Mouse (Mus musculus): ENCODE data around the gene Tspan9. TPM values are rescaled to one million over a fixed set of nuclear protein-coding genes. Genes with fewer than 3 reads are reported as not detected.
A peak's percentile ranks its signal among the peaks of the same experiment; 100 is the strongest.

Tspan9 gene
- polyA plus RNA-seq, 1 experiment from 2014 or later, result 69.7 TPM

DNA sequence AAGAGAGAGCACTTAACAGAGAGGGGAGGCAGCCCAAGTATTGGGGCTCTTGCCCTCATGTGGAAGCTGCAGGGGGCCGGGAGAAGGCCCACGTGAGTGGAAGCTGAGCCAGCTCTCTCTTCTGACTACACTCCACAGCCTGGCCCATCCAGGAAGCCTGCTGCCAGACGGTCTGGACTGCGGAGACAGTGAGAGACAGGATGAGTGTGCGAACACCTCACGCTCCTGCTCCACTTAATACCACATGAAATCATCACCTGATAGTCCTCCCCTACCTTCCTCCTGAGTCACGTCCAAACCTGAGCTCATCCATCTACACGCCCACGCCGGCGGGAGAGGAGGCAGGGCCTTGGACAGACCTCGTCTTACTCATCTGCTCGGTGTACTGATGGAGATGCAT is 81.2 kb downstream of the Tspan9 start:
- H3K27me3 ChIP-seq (replicated peaks; ENCODE audit: low read depth, poor library complexity, severe bottlenecking), result no peaks in the 10 kb centered on the region
- peaks cover 53% of the 10 kb centered on the region for H3K4me1 ChIP-seq
- DNase-seq (ENCODE audit: low spot score), result no peak
- 93% methylated on average over 13 of the region's 13 CpGs for WGBS
- H3K9me3 ChIP-seq, result no peaks in the 10 kb centered on the region
- no peak overlapping the region for H3K27ac ChIP-seq (replicated peaks)
- no peak overlapping the region for H3K4me3 ChIP-seq
- peaks cover 13% of the 10 kb centered on the region; the same call in 1 of the 2 replicates for H3K36me3 ChIP-seq (replicated peaks)

DNA sequence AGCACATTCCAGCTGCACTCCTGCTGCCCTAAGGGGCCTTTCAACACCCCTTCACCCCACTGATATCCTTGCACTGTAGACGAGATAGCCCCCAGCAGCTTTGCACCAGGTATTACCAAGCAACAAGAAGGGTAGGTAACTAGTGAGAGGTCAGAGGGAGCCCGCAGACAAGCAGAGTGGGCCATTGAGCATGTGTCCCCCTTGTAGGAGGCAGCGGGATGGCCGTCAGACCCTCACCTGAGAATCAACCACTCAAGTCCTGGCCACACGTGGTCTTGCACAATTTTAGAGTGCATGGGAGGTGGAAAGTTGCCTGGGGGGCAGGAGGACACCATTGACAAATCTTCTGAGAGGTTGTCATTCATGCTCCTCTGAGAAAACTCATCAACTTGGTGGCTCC is 82.1 kb downstream of the Tspan9 start:
- no peak overlapping the region for H3K27ac ChIP-seq (replicated peaks)
- H3K4me1 ChIP-seq, result peaks cover 44% of the 10 kb centered on the region
- peaks cover 13% of the 10 kb centered on the region; the same call in 1 of the 2 replicates for H3K36me3 ChIP-seq (replicated peaks)
- no peaks in the 10 kb centered on the region for H3K27me3 ChIP-seq (replicated peaks; ENCODE audit: low read depth, poor library complexity, severe bottlenecking)
- WGBS, result 87% methylated on average over 5 of the region's 5 CpGs
- DNase-seq (ENCODE audit: low spot score), result no peak
- no peaks in the 10 kb centered on the region for H3K9me3 ChIP-seq
- no peak overlapping the region for H3K4me3 ChIP-seq

DNA sequence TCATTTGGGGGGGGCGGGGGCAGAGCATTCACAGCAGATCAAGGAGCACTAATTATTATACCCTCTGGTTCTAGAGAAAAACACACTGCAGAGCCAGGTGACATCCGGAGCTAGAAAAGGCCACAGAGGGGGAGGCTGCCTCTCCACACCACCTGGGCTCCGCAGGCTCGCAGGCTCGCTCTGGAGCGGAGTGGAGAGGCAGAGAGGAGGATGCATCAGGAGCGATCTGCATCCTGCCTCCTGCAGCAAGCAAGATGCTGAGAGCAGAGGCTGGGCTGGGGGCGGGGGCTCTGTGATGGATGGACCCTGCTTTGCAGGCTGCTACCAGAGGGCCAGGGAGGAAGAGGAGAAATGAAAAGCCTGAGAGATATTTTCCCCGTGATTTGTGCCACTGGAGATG is 84.8 kb downstream of the Tspan9 start:
- H3K27ac ChIP-seq (replicated peaks), result no peak overlapping the region; the same call in 1 of the 2 replicates
- H3K9me3 ChIP-seq, result no peaks in the 10 kb centered on the region
- no peaks in the 10 kb centered on the region for H3K27me3 ChIP-seq (replicated peaks; ENCODE audit: low read depth, poor library complexity, severe bottlenecking)
- H3K36me3 ChIP-seq (replicated peaks), result peaks cover 13% of the 10 kb centered on the region; the same call in 1 of the 2 replicates
- no peak overlapping the region; the same call in 1 of the 2 replicates for H3K4me3 ChIP-seq
- DNase-seq (ENCODE audit: low spot score), result no peak
- 38% methylated on average over 9 of the region's 9 CpGs for WGBS
- peaks cover 31% of the 10 kb centered on the region for H3K4me1 ChIP-seq

DNA sequence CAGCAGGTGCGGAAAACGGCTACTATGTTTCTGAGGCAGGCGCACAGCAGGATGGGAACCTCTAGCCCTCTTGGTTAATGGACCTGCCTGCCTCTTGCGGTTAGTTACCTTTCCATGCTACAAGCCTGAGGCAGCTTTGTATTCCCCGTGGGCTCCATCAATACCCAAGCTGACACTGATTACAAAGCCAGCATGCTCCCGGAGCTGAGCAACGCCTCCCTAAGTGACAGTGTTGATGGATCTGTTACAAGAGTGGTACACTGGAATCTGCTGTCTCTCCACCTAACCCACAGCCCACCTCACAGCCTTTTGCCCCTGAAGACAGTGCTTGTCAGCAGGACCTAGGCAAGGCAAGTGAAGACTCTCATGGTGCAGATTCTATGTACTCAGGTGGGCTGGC is 85.2 kb downstream of the Tspan9 start:
- H3K36me3 ChIP-seq (replicated peaks), result peaks cover 13% of the 10 kb centered on the region; the same call in 1 of the 2 replicates
- no peak overlapping the region for H3K27ac ChIP-seq (replicated peaks)
- DNase-seq (ENCODE audit: low spot score), result no peak
- no peaks in the 10 kb centered on the region for H3K27me3 ChIP-seq (replicated peaks; ENCODE audit: low read depth, poor library complexity, severe bottlenecking)
- peaks cover 33% of the 10 kb centered on the region for H3K4me1 ChIP-seq
- no peak overlapping the region; the same call in 1 of the 2 replicates for H3K4me3 ChIP-seq
- no peaks in the 10 kb centered on the region for H3K9me3 ChIP-seq
- WGBS, result 64% methylated on average over 7 of the region's 7 CpGs

DNA sequence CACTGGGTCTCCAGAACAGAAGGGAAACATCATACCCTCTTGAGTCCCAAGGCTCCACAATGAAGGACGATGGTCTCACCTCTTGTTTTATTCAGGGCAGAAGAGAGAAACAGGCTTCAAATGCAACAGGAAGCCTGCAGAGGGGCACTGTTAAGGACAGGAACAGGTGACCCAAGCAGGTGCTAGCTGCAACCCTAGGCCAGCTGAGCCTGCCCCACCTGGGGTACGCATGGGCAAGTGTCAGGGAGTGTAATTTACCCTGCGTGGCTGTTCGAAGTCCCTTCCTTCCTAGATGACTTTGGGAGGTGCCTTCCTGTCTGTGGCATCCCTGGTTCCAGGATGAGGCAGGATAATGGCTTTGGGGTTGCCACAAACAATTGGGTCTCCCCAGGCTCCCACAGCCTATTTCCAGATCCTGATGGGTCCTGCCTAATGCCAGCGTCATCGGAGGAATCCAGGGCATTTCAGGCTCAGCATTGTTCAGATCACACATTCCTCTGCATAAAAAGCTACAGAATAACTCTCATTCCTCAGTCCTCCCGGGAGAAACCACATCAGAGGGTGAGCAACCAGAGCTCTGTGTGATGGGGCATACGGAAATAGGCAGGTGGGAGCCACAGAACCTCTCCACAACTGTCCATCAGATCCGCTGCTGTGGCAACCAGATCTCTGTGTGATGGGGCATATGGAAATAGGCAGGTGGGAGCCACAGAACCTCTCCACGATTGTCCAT is 90.2 kb downstream of the Tspan9 start:
- Histone ChIP-seq H3K9me3 (no peaks in the 10 kb centered on the region), H3K4me1 (peaks cover 23% of the 10 kb centered on the region), H3K4me3 (no peak overlapping the region), H3K27ac (replicated peaks) (0 out of 2 replicates have a peak overlapping the region, but pooled peaks have one; percentile 30), H3K36me3 (replicated peaks) (0 out of 2 replicates have a peak, but pooled peaks cover 3% of the 10 kb centered on the region), H3K27me3 (replicated peaks; ENCODE audit: low read depth, poor library complexity, severe bottlenecking) (no peaks in the 10 kb centered on the region)
- no peak for DNase-seq (ENCODE audit: low spot score)
- WGBS, result 65% methylated on average over 10 of the region's 10 CpGs

DNA sequence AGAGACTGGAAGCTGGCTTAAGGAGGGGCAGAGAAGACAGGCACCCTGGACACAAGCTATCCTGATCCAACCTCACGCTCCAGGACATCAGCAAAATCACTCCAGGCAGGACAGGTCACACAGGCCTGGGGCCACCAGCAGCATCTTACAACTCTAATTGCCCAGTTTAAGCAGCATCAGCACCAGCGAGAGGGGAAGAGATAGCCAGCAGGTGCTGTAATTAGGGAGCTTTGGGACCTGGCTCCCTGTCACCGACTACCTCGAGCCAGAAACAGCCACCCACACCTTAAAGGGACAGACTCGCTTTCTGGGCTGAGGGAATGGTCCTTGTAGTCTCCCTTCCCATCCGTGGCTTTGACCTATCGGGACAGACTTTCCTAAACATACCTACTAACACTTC is 95.7 kb downstream of the Tspan9 start:
- no peaks in the 10 kb centered on the region for H3K9me3 ChIP-seq
- no peak overlapping the region for H3K27ac ChIP-seq (replicated peaks)
- no peak overlapping the region for H3K4me3 ChIP-seq
- peaks cover 29% of the 10 kb centered on the region for H3K4me1 ChIP-seq
- 58% methylated on average over 7 of the region's 7 CpGs for WGBS
- H3K36me3 ChIP-seq (replicated peaks), result no peaks in the 10 kb centered on the region
- 0 out of 2 replicates have a peak, but pooled peaks cover 5% of the 10 kb centered on the region for H3K27me3 ChIP-seq (replicated peaks; ENCODE audit: low read depth, poor library complexity, severe bottlenecking)
- no peak for DNase-seq (ENCODE audit: low spot score)

DNA sequence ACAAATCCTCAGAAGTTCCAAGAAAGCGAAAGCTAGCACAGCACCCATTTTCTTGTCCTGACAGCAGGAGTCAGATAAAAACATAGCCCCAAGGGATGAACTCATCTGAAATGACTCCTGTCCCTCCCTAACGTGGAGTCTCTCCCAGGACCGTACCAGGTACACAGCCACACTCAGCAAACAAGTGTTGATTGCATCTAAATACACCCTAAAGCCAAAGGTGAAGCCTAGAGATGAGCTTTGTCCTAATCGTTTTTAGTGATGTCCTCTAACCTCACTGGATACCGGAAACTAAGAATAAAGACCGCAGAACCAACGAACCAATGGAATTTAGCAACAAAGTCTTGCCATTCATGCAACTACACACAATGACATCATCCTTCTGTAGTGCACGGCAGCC is 96.2 kb downstream of the Tspan9 start:
- 0 out of 2 replicates have a peak, but pooled peaks cover 5% of the 10 kb centered on the region for H3K27me3 ChIP-seq (replicated peaks; ENCODE audit: low read depth, poor library complexity, severe bottlenecking)
- 80% methylated on average over 8 of the region's 8 CpGs for WGBS
- no peaks in the 10 kb centered on the region for H3K36me3 ChIP-seq (replicated peaks)
- no peak overlapping the region for H3K4me3 ChIP-seq
- H3K4me1 ChIP-seq, result peaks cover 34% of the 10 kb centered on the region
- H3K9me3 ChIP-seq, result no peaks in the 10 kb centered on the region
- H3K27ac ChIP-seq (replicated peaks), result no peak overlapping the region
- no peak for DNase-seq (ENCODE audit: low spot score)

DNA sequence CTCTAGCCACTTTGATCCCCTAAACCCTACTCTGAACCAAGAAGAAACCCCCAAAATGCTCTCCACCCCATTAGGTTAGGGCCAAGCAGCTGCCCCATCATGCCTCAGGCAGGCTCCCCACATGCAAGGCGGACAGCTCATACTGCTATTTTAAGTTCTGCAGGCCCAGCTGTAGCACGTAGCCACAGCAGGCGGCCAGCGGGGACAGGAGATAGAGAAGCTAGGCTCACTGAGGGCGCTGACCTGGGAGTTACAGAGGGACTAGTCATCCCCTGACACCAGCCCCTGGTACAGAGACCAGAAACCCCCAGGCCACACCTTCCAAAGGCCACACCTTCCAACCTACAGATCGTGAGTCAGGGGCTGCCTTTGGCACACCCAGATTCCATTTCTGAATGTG is 96.6 kb downstream of the Tspan9 start:
- H3K36me3 ChIP-seq (replicated peaks), result no peaks in the 10 kb centered on the region
- no peak overlapping the region for H3K4me3 ChIP-seq
- DNase-seq (ENCODE audit: low spot score), result no peak
- no peaks in the 10 kb centered on the region for H3K9me3 ChIP-seq
- H3K4me1 ChIP-seq, result peaks cover 38% of the 10 kb centered on the region
- H3K27me3 ChIP-seq (replicated peaks; ENCODE audit: low read depth, poor library complexity, severe bottlenecking), result 0 out of 2 replicates have a peak, but pooled peaks cover 5% of the 10 kb centered on the region
- peak overlapping the region; percentile 40; the same call in 1 of the 2 replicates for H3K27ac ChIP-seq (replicated peaks)
- whole genome bisulfite sequencing, result 64% methylated on average over 6 of the region's 6 CpGs

DNA sequence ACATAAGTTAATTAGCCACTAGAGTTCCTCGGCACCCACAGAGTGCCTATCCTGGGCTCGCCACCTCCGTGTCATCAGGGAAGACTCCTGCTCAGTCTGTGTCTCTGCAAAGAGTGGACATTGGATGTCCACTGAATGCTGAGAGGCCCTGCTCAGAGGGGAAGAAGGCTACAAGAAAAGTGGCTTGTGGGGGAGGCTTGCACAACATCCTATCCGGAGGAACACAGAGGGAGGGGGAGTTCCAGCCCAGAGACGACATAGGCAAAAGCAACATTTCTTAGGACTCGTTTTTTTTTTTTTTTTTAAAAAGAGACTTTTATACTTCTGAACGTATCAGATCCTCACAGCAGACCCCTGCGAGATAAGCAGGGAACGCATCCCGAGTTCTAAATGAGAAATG is 98.7 kb downstream of the Tspan9 start:
- Histone ChIP-seq H3K4me1 (peaks cover 55% of the 10 kb centered on the region), H3K27me3 (replicated peaks; ENCODE audit: low read depth, poor library complexity, severe bottlenecking) (0 out of 2 replicates have a peak, but pooled peaks cover 5% of the 10 kb centered on the region), H3K36me3 (replicated peaks) (no peaks in the 10 kb centered on the region), H3K4me3 (no peak overlapping the region), H3K27ac (replicated peaks) (no peak overlapping the region), H3K9me3 (no peaks in the 10 kb centered on the region)
- WGBS, result 83% methylated on average over 10 of the region's 10 CpGs
- no peak for DNase-seq (ENCODE audit: low spot score)

DNA sequence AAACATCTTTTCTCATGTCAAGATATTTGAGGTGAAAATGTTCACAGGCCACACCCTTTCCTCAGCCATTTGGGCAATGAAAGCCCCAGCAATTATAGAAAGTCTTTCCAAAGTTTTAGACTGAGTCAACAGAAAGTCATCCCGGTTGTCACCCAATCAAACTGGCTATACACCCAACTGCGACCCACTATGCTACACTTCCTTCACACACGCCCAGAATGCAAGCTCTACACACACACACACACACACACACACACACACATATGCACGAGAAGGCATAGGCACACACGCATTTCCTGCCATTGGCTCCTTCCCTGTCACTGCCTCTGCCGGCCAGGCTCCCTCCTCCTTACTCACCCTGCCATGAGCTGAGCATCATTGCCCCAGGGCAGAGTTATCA is 99.9 kb downstream of the Tspan9 start:
- Histone ChIP-seq H3K4me3 (no peak overlapping the region), H3K27me3 (replicated peaks; ENCODE audit: low read depth, poor library complexity, severe bottlenecking) (0 out of 2 replicates have a peak, but pooled peaks cover 5% of the 10 kb centered on the region), H3K36me3 (replicated peaks) (no peaks in the 10 kb centered on the region), H3K4me1 (peaks cover 66% of the 10 kb centered on the region), H3K9me3 (no peaks in the 10 kb centered on the region), H3K27ac (replicated peaks) (no peak overlapping the region)
- WGBS, result 74% methylated on average over 6 of the region's 6 CpGs
- DNase-seq (ENCODE audit: low spot score), result no peak

DNA sequence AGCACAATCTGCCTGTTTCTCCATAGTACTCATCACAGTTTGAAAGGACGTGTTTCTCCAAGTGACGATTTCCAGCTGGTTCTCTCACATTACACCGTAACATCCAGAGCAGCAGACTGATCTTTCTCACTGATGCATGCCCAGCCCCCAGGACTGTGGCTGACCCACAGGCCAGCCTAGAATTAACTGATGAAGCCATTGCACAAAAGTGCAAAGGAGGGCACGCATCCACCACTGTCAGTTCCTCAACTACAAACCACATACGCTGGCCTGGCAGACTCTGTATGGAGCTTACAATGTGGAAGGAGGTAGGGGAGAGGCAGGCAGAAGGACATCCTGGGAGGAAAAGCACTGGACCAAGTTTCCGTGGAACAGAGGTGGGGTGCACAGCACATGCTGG is 101.6 kb downstream of the Tspan9 start:
- Histone ChIP-seq H3K9me3 (no peaks in the 10 kb centered on the region), H3K27me3 (replicated peaks; ENCODE audit: low read depth, poor library complexity, severe bottlenecking) (peaks cover 18% of the 10 kb centered on the region), H3K27ac (replicated peaks) (peak overlapping the region; percentile 15; the same call in 1 of the 2 replicates), H3K36me3 (replicated peaks) (no peaks in the 10 kb centered on the region), H3K4me3 (no peak overlapping the region), H3K4me1 (peaks cover 76% of the 10 kb centered on the region)
- 45% methylated on average over 6 of the region's 6 CpGs for WGBS
- no peak for DNase-seq (ENCODE audit: low spot score)

DNA sequence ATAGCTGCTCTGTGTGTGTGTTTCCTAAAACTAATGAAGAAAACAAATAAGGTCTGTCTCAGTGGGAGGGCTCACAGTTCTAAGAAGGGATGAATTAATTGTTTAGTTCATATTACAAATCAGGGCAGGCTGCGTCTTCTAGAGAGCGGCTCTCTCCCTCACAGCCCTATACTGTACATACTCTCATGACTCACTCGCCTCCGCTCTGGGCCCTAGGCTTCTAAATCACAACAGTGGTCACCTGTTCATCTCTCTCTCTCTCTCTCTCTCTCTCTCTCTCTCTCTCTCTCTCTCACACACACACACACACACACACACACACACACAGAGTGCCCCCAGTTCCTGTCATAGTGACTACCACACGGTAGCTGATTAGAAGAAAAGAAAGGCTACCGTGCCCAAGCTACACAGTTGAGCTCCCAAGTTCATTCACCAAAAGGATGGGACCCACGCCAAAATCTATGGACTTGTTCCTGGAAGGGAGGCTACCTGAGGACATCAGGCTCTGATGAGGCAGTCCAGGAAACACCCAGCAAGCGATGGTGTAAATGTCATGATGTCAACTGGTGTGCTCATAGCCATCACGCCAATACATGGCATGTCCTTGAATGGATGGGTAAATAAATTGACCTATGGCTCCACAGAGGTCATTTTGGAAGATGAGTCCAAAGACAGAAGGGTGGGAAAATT is 104.2 kb downstream of the Tspan9 start:
- H3K27ac ChIP-seq (replicated peaks), result no peak overlapping the region
- H3K4me1 ChIP-seq, result peaks cover 96% of the 10 kb centered on the region
- H3K4me3 ChIP-seq, result no peak overlapping the region
- H3K27me3 ChIP-seq (replicated peaks; ENCODE audit: low read depth, poor library complexity, severe bottlenecking), result peaks cover 28% of the 10 kb centered on the region
- WGBS, result 86% methylated on average over 9 of the region's 9 CpGs
- no peaks in the 10 kb centered on the region for H3K36me3 ChIP-seq (replicated peaks)
- H3K9me3 ChIP-seq, result no peaks in the 10 kb centered on the region
- no peak for DNase-seq (ENCODE audit: low spot score)

Measured in embryonic facial prominence, embryonic 10.5 days (tissue).